Mouse (Mus musculus) B cell, adult 62 days (primary cell): ENCODE data around the gene Drc7. TPM values are rescaled to one million over a fixed set of nuclear protein-coding genes. Genes with fewer than 3 reads are reported as not detected.

Experiments
- total RNA-seq: library from RNA; stranded (reverse); gene quantifications from 4 replicates; pipeline ENCODE4 v1.2.4, GENCODE M21; 2023

Gene Drc7
- not detected in 4 replicates for total RNA-seq

GRCm38 (mm10) chr8:95054927-95055510 lies at the start of gene Drc7:
TSS of gene Drc7 (plus strand) at chr8:95055103.

GRCm38 (mm10) chr8:95017451-95017850 lies 37.5 kb upstream of the Drc7 start, which contains the start of gene Adgrg3:
TSS of gene Adgrg3 (plus strand) at chr8:95017692.

GRCm38 (mm10) chr8:95080381-95081341 lies 25.8 kb downstream of the Drc7 start, which contains the start of gene Katnb1:
TSS of gene Katnb1 (plus strand) at chr8:95081186.

Other genes starting within 250 kb of the Drc7 start
- not detected in 4 replicates for gene Ccl17, start 244.7 kb upstream of the Drc7 start, total RNA-seq
- 30.1 to 35.6 TPM (median 31.6 TPM) in 4 replicates for gene Coq9, start 216.8 kb upstream of the Drc7 start, total RNA-seq
- gene Ciapin1, start 216.7 kb upstream of the Drc7 start, total RNA-seq = 48.5 to 59.1 TPM (median 57.3 TPM) in 4 replicates
- gene Polr2c, start 197.7 kb upstream of the Drc7 start, total RNA-seq = 58.3 to 64.2 TPM (median 61.4 TPM) in 4 replicates
- gene Dok4, start 178.8 kb upstream of the Drc7 start, total RNA-seq = 2.9 to 3.8 TPM (median 3.3 TPM) in 4 replicates
- 0.52 to 1.2 TPM (median 0.77 TPM) in 4 replicates for gene Ccdc102a, start 137.0 kb upstream of the Drc7 start, total RNA-seq
- 0.55 to 1.2 TPM (median 0.99 TPM) in 4 replicates for gene Adgrg5, start 131.4 kb upstream of the Drc7 start, total RNA-seq
- 4.0 to 13.3 TPM (median 7.5 TPM) in 4 replicates for gene Adgrg1, start 80.4 kb upstream of the Drc7 start, total RNA-seq
- gene Adgrg3, start 37.4 kb upstream of the Drc7 start, total RNA-seq = 0.21 TPM in 1 of 4 replicates, not detected in the others
- 12.6 to 18.8 TPM (median 15.8 TPM) in 4 replicates for gene Katnb1, start 26.1 kb downstream of the Drc7 start, total RNA-seq
- 7.6 to 9.8 TPM (median 8.5 TPM) in 4 replicates for gene Kifc3, start 147.7 kb downstream of the Drc7 start, total RNA-seq